Mouse (Mus musculus) layer of hippocampus, postnatal 36 days (tissue): ENCODE results near the gene Stk10. TPM values are rescaled to one million over a fixed set of nuclear protein-coding genes. Genes with fewer than 3 reads are reported as not detected.

ENCODE experiments used
- DNase-seq, 2 experiments: peaks; one replicate each; pipeline ENCODE4 v3.0.0; 2022
- total RNA-seq, 2 experiments: library from RNA; stranded (reverse); gene quantifications; 2 replicates each; pipeline ENCODE4 v1.2.3; 2021

The Stk10 gene
- total RNA-seq, 2 experiments from 2014 or later = 8.3 to 8.7 TPM

DNA sequence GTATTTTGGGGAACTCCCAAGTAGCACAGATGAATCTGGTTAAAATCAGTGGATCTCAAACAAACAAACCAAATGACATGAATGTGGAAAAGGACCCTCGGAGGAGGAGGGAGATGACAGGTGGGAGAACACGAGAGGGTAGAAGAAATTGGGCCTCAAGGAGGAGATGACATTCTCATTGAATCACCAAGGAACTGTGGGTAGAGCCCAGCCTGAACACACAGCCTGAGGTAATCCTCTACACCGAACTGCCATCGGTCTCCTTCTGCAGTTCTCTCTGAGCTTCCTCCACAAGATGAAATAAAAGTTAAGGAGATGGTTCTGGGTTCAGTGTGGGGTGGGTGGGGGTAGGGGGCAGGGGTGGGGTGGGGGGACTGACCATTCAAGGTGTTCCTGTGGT lies 6.1 kb upstream of the Stk10 start:
- DNase-seq = no peak

DNA sequence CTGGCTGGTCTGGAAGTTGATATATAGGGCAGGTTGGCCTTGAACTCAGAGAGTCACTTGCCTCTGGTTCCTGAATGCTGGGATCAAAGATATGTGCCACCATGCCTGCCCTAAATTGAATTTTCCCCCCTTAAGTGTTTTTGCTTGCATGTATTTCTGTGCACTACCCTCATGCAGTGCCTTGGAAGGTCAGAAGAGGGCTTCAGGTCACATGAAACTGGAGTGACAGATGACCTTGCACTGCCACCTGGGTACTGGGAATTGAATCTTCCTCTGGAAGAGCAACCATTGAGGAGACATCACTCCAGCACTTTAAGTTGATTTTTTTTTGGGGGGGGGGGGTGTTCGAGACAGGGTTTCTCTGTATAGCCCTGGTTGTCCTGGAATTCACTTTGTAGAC lies 3.0 kb upstream of the Stk10 start:
- no peak for DNase-seq

DNA sequence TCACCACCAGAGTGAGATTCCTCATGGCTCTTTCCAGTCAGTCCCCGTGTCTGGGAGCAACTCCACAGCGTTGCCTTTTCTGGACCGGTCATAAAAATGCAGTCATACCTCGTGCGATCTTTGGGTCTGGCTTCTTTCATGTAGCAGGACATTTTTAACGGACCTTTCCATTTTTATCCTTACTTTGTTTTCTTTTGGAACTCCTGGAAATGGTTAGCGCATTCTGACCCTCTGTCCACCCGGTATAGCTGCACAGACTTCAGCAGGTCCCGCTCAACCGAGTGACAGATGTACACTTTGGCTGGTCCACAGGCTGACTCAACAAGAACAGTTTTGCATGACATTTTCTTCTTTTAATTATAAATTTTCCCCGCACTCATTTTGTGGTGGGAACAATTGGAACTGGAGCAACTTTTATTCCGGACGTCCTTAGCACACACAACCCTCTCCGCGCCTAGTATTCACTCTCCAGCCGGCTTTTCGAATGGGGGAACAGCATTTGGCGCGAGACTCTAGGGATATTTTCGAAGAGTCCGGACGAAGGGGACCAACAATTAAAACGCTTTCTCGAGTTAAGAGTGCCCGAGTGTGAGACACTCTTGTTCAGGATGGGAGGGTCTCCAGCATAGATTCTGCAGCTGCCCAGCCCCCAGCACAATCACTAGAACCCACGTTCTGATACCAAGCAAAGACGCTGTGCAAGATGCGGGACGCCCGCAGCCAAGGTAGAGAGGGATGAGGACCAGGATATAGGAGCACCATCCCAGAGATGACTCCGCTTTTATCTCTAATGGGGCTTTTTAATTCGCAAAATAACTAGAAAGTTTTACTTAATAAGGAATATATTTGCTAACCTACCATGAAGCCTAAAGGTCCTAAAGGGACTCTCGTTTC lies 987 bp upstream of the Stk10 start, which contains the start of gene Efcab9:
TSS of gene Efcab9 (minus strand) at position 211 of the 894 bp plus-strand sequence.
- DNase-seq = no peak

DNA sequence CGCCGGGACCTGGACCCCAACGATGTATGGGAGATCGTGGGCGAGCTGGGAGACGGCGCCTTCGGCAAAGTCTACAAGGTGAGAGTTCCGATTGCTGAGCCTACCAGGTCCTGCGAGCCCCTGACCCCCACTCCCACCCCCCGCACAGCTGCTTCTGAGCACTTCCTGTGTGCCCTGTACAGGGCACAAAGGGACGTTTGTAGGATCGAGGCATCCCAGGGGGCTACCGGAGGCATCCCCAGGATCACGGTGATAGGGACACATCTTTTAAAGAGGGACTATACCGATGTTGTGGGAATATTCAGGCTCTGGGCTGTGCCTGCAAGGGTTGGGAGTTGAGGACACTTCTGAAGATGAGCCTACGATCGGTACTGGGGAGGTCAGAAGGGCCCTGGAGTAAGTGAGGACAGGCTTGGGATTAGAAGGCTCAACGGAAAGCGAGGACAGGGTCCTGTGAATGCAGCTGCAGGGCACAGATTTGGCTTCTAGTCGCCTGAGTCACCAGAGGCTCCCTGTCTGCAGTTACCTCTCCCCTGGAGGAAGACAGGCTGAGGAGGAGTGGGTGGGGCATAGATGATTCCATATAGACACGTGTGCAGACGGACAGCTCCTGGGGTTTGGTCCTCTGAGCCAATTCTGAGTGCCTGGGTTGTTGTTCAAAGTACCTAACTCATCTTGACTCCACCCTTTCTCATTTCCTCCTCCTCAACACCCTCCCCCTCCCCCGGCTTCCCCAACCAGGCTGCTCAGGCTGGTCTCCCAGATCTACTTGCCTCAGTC lies 567 bp downstream of the Stk10 start:
- peak in 1 of 2 experiments; percentile 45 for DNase-seq

DNA sequence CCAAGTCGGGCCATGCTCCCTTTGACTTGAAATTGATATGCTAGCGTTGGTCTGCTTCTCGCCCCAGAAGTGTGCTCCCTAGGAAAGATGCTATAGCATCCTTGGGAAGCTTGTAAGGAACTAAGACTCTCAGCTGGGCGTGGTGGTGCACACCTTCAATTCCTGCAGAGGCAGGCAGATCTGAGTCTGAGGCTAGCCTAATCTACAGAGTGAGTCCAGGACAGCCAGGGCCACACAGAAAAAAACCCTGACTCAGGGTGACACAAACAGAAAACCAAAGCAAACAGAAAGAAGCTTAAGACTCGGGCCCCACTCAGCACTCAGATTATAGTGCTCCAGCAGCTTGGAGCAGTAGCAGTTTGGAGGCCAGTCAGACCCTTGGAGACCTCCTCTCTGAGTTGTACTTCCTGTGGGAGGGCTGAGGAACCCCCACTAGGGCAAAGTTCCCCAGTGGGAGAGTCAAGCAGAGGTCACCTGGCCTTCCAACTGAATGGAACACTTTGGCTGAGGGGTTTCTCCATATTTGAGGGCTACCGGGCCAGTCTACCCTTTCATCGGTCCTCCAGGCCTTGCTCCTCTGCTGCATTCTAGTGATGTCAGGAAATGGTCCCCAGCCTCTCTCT lies 1.5 kb downstream of the Stk10 start:
- no peak for DNase-seq

DNA sequence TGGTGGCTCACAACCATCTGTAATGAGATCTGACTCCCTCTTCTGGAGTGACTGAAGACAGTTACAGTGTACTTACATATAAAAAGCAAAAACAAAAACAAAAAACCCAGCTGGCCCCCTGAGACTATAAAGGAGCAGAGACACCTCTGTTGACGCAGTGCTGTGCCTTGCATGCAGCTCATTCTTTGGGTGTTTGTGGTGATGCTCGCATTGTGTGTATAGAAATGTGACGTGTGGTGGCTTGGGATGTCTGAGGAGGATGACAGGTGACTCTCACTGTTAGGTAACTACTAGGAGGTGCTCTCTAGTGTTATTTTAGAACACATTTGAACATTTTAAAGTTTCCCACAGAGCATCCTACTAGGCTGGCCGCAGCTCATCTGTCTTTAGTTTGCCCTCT lies 2.5 kb downstream of the Stk10 start:
- no peak for DNase-seq

DNA sequence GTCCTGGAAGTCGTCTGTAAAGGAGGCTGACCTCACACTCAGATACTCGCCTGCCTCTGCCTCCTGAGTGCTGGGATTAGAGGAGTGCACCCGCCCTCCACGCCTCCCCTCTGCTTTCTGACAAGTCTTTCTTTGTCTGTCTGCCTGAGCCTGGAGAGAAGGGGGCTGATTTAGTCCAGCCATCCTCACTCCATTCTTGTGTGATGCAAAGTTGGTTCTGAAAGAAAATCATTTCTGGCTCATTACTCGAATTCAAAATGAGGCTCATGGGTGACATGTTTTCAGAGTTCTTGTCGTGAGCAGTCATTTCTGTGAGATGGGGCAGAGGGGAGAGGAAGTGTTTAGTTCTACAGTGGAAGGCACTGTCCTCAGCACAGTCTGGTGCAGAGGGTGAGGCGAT lies 3.8 kb downstream of the Stk10 start:
- DNase-seq = no peak

DNA sequence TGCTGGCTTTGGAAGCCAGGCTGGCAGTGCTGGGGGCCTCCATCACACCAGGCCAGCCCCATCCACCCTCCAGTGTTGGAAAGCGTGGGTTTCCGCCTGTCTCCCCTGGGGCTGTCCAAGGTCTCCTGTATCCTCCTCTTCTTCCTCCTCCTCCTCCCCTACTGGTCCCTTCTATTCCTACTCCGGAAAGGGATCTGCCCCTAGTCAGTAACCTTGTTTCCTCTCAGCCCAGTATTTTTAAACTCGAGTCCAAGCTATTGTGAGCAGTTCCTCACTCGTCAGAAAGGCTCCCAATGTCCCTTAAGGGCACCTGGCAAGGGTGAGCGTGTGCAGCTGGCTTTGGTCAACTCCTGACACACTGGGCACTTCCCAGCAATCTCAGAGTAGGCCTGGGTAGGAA lies 5.3 kb downstream of the Stk10 start:
- no peak for DNase-seq

DNA sequence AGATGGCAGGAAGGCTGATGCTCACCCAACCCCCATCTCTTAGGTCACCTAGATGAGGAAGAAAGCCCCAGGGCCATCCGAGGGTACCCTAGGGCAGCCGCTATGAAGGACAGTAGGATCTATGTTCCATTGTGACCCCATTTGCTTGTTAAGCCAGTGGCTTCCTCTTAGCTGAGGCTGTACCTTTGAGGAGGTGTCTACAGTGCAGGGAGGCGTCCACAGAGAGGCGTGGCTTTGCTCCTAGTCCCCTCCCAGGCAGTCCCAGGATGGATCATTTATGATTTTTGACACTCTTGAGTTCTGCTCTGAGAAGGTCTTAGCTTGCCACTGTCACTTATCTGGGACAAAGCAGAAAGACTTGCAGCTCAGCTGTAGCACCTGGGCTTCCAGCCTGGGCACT lies 5.7 kb downstream of the Stk10 start:
- DNase-seq = no peak

DNA sequence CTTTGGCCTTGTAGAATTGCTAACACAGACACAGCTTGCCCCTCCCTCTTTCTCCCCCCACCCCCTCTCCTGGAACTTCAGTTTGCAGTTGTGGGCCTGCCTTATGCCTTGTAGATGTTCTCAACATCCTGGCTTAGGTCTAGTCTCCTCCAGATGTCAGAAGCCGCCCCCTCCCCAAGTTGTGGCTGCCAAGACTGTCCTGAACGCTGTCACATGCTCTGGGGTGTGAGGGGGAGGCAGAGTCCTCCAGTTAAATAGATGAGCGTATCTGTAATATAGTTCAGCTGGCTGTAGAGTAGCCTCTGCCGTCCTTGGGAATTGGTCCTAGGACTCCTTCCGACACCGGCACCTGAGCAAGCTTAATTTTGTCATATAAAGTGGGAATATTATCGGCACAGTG lies 6.6 kb downstream of the Stk10 start:
- no peak for DNase-seq

DNA sequence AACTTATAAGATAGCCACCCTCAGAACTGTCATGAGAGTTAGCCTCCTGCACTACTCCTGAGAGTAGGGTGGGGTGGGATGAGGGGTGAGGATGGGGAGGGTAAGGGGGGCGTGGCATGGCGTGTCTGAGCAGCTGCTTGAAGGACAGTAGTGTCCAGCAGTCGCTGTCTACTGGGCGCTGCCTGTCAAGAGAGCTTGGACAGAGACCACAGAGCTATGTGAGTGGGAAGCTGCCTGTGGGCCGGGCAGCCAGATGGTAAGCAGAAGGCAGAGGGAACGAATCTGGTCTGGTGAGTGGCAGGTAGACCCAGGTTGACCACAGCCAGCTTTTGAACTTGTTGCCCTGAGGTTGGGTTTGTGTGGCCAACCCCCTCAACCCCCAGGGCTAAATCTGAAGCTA lies 7.4 kb downstream of the Stk10 start:
- DNase-seq = no peak

DNA sequence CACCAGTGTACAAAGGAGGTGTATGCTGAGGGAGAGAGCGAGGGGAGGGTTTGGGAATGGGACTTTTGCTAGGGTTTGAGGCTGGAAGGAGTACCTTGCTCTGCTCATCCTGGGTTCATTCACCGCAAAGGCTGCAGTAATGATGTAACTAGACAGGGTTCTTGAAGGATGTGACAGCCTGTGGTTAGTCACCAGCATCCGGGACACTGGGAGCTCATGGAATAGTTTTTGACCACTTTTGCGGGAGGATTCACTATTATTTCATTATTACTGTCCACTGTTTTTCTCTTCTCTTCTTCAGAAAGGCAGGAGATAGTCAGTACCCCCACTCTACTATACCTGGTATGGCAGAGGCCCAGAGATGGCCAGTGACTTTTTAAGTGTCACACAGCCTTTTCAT lies 9.1 kb downstream of the Stk10 start:
- no peak for DNase-seq

DNA sequence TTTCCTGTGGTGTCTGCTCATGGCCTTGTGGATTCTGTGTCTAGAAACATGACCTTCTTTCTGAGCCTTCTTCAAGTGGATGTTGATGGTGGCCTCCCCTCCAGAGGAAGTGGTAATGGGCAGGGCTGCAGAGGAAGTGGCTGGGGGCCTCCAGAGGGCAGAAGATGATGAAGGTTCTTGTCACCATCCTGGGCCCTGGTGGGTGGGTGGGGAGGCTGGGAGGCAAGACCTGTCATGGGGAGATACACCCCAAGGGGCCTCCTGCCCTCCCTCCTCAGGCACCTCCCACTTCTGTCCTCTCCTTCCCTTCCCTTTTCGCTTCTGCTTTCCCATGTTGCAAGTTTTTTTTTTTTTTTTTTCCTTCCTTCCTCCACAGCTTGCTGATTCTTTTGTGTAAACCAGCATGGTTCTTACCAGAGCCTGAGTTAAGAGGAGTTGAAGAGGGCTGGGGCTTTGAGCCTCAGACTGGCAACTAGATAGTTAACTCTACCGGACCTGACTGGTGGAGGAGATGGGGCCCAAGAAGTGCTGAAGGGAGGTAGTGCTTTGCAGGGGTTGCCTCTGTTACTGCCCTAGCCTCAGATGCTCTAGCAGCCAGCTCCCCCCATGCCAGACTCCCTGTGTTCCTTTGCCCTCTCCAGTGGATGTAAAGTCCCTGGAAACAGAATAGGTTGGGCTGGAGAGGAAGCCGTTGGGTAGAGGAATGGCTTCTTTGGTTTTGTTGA lies 9.7 kb downstream of the Stk10 start:
- no peak for DNase-seq

DNA sequence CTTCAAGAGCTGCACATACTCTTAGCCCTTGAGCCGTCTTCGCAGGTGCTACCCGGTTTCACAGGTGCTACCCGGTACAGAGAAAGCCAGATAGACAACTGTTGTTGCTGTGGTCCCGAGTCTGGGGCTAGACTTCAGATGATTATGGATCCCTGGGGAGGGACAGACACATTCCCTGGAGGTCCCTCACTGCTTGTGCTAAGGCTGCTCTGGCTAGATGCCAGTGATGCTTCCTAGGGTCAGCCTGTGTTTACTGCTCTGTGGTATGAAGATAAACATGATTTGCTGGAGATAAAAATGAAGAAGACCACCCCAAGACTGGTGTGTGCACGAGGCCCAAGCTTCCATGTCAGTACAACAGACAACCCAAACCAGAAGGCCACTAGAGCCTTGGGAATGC lies 10.9 kb downstream of the Stk10 start:
- DNase-seq = no peak

DNA sequence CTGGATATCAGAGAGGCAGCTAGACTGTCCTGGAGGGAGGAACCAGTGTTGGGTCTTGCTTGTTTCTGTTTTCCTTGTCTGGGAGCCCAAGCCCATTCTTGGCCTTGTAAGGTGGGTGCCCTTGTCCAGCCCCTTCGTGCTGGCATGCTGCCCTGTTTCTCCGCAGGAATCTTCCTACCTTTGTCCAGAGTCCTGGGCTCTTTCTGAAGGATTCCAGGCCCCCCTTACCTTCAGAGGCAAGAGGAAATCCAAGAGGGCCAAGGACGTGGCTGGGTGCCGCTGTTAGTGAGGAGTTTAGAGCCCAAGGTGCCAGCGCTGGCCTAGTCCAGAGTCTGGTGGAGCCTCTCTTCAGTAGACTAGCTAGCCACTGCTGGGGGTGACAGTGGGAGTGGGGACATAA lies 11.4 kb downstream of the Stk10 start:
- DNase-seq = no peak

DNA sequence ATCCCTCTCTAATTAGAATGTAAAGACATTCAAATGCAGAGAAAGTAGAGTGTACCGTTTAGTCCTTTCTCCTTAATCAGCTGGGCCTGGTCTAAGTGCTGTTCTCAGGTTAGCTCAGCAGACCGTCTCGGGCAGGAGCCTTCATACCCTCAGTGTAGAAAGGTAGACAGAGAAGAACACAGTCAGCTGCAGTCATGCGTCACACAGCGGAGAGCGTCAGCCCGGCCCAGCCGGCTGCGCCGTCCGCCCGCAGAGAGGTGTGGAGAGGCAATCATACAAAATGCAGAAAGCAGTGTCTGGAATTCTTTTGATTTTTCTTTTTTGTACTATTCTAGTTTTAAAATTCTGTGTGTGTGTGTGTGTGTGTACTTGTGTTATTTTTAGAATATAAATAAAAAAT lies 12.5 kb downstream of the Stk10 start:
- DNase-seq = no peak

DNA sequence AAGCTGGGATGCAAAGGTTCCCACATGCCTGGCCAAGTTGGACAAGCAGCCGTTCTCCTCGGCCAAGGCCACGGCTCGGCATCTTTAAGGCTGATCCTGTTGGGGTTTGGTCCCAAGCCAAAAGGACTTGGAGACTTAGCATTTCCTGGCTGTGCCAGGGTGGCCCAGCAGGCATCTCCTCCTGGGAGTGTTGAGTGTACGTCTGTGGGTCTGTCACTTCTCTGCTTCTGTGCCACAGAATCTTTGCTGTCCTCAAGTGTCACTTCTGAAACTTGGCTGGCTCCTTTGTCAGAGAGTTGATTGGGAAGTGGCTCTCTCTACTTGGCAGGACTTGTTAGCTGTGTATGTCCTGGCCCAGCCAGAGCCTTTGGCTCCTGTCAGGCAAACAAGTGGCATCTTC lies 13.4 kb downstream of the Stk10 start:
- DNase-seq = no peak

DNA sequence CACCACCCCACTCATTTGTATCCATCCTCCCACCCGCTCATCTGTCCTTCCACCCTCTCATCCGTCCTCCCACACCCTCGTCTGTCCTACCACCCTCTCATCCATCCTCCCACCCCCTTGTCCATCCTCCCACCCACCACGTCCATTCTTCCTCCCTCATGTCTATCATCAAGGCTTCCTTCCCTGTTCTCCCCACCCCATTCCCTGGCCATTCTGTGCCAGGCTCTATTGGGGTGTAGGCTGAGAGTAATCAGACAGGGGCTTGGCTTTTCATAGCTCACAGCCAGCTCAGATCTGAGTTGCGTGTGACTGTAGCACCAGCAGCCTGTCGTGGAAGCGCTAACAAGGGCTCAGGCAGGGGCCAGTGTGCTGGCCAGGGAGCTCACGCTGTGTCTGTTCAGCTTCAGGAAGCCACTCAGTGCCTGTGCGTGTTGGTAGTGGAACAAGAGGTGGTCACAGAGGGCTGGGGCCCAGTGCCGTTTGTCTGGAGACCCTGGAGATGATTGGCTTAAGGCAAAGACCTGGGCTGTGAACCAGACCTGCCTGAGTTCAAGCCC lies 14.4 kb downstream of the Stk10 start:
- DNase-seq = no peak

DNA sequence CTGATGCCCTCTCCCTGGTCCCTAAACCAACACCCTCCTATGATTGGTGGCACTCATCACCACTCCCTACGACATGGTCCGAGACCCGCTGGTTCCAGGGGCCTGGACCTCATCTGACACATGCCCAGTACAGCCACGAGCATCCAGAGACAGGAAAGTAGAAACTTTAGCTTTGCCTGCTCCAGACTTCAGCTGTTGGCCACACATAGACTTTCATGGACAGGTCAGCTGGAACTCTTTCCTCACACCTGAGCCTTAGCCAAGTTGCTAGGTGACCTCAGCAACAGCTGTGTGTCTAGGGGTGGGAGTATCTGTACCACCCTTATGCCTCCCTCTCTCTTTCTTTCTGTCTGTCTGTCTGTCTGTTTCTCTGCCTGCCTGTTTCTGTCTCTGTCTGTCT lies 15.1 kb downstream of the Stk10 start:
- no peak for DNase-seq

DNA sequence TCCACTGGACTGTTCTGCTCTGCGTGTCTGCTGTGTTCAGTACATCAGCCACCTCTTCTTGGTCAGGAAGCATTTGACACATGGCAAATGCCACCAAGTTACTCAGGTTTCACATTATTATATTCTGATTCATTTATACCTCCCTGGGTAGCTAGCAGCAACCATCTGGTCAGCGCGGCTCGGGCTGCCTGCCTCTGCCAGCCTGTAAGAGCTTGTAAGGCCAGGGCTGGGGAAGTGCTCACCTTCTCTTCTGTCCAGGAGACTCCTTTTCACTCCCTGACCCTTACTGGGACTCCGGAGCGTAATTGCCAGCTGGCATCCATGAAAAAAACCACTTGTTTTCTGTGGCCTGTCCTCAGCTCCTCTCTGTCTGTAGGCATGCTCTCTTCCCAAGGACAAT lies 16.1 kb downstream of the Stk10 start:
- DNase-seq = no peak

DNA sequence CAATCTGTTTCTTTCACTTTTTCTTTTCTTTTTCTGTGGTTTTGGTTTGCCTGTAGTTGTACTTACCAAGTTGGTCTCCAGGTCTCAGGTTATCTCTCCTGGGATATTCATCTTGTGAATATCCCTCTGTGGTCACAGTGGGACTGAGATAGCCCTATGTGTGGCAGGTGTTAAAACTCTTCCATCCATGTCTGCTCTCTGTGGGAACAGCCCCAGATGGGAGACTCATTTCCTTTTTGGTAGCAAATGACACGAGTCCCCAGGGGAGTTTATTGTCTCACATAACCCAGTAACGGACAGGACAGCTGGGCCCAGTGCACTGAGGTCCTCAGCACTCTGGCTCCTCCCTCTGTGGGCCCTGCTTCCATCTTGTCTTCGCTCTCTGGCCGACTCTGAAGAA lies 17.0 kb downstream of the Stk10 start:
- DNase-seq = no peak

DNA sequence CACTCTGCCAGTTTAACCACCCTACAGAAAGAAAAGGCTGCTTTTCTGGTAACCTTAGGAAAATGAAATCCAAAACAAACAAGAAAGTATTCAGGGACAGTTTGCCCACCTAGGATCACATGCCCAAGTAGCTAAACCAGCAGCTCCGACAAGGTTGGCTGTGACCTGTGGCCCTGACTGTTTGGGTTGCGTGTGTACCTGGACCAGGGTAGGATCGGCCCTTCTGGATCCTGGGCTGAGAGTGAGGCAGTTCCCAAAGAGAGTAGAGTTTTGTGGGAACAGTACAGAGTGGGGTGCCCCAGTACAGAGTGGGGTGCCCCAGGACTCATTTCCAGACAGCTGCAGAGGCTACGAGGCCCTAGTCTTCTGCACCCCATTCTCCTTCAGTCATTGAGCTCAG lies 18.0 kb downstream of the Stk10 start:
- no peak for DNase-seq
